Mouse (Mus musculus): ENCODE results near the gene Vgf.

- TF ChIP-seq CTCF (IDR thresholded peaks at IDR 0.05; ENCODE audit: extremely low read depth, insufficient read depth, insufficient read length, insufficient replicate concordance): no peak
- no peak for TF ChIP-seq POLR2A (IDR thresholded peaks at IDR 0.05; ENCODE audit: low read depth, low read length)
Measured at GRCm38 (mm10) chr5:137068711-137069110, 42.5 kb downstream of the Vgf start.

All from spleen, adult 2 months (tissue).